Mouse (Mus musculus) Patski (cell line): ENCODE results near the gene Sirt4. TPM values are rescaled to one million over a fixed set of nuclear protein-coding genes. Genes with fewer than 3 reads are reported as not detected.

ENCODE experiments used
- ATAC-seq: fragments of 100-300 bp; one replicate; pipeline ENCODE4 v1.8.0; 2021
- CTCF ChIA-PET: fragments of 350-600 bp; sonication (Branson Sonifier 250); formaldehyde crosslinking; loops from one replicate; lab custom pipeline; 2022; ENCODE audit warnings: inconsistent platforms; lab: Charles Lee
- POLR2A ChIA-PET: fragments of 350-600 bp; sonication (Branson Sonifier 250); formaldehyde crosslinking; loops from one replicate; lab custom pipeline; 2022; ENCODE audit warnings: antibody characterized with exemption, inconsistent platforms; lab: Charles Lee
- DNase-seq: peaks from one replicate; pipeline ENCODE4 v3.0.0-alpha.2; 2011; ENCODE audit warnings: low read depth, low spot score
- H3K27me3 ChIP-seq: fragments of 371-371 bp; one replicate; pipeline ENCODE4 v1.5.1; 2021
- CTCF ChIP-seq: fragments of 100-300 bp; IDR thresholded peaks from one replicate; pipeline ENCODE4 v1.5.1; 2021
- in situ Hi-C: fragments of 300-500 bp; cut with MboI; formaldehyde crosslinking; loops from 3 replicates; pipeline ENCODE4 v1.11.1; 2018; ENCODE audit warnings: low pct_unique_long_range_greater_than_20kb, mixed read lengths
- polyA plus RNA-seq: library from polyadenylated mRNA; unstranded; gene quantifications from one replicate; pipeline ENCODE4 v1.2.3, GENCODE M21; 2021

Sirt4 gene
- polyA plus RNA-seq, 1 experiment from 2014 or later: 34.6 TPM

- no peak for TF ChIP-seq CTCF
- no peaks in the 10 kb centered on the region for H3K27me3 ChIP-seq
- no peak for DNase-seq
- CTCF ChIA-PET: interaction anchor here (1.1 to 2.6 kb wide), 3 partner anchors 15 to 26 kb away, joined by 3 to 15 read pairs (median 3); no protein-coding TSS in a partner anchor
- POLR2A ChIA-PET: interaction anchor here (0.8 to 1.1 kb wide), 2 partner anchors 19 to 102 kb away, joined by 4 read pairs; no protein-coding TSS in a partner anchor
- ATAC-seq: no peak
- in situ Hi-C loops: loop anchor here (25.0 kb wide), 1 partner anchor 1529 kb away; the partner anchor contains the start of gene Ssh1
Measured at GRCm38 (mm10) chr5:115516081-115516907, 31.8 kb upstream of the Sirt4 start.

GRCm38 (mm10) chr5:115514896-115515587, 30.5 kb upstream of the Sirt4 start:
- ATAC-seq: peak; percentile 59
- H3K27me3 ChIP-seq: no peaks in the 10 kb centered on the region
- ChIA-PET CTCF (interaction anchor here (0.8 to 2.6 kb wide), 5 partner anchors 9 to 44 kb away, joined by 3 to 15 read pairs (median 3); no protein-coding TSS in a partner anchor), POLR2A (interaction anchor here (0.8 to 1.0 kb wide), 2 partner anchors 10 to 23 kb away, joined by 3 to 4 read pairs; no protein-coding TSS in a partner anchor)
- in situ Hi-C loops: loop anchor here (25.0 kb wide), 1 partner anchor 1528 kb away; the partner anchor contains the start of gene Ssh1
- no peak for DNase-seq
- no peak for TF ChIP-seq CTCF

- in situ Hi-C loops: loop anchor here (25.0 kb wide), 1 partner anchor 1527 kb away; the partner anchor contains the start of gene Ssh1
- ChIA-PET POLR2A (interaction anchor here (0.8 to 1.0 kb wide), 2 partner anchors 10 to 24 kb away, joined by 3 to 4 read pairs; no protein-coding TSS in a partner anchor), CTCF (interaction anchor here (1.1 to 2.6 kb wide), 3 partner anchors 9 to 43 kb away, joined by 3 to 15 read pairs (median 4); no protein-coding TSS in a partner anchor)
- DNase-seq (no peak), ATAC-seq (no peak)
- no peaks in the 10 kb centered on the region for H3K27me3 ChIP-seq
- TF ChIP-seq CTCF: no peak
Measured at GRCm38 (mm10) chr5:115514346-115514745, 29.8 kb upstream of the Sirt4 start.

GRCm38 (mm10) chr5:115513721-115514120, 29.2 kb upstream of the Sirt4 start:
- no peak for ATAC-seq
- POLR2A ChIA-PET: interaction anchor here (0.7 kb wide), 1 partner anchor 13 kb away, joined by 3 read pairs; no protein-coding TSS in a partner anchor

GRCm38 (mm10) chr5:115513246-115513645, 28.7 kb upstream of the Sirt4 start:
- H3K27me3 ChIP-seq: no peaks in the 10 kb centered on the region
- in situ Hi-C loops: loop anchor here (25.0 kb wide), 1 partner anchor 1526 kb away; the partner anchor contains the start of gene Ssh1
- CTCF ChIA-PET: interaction anchor here (6.8 kb wide), 1 partner anchor 10 kb away, joined by 48 read pairs; no protein-coding TSS in a partner anchor
- DNase-seq: no peak
- no peak for TF ChIP-seq CTCF
- ATAC-seq: no peak
- POLR2A ChIA-PET: interaction anchor here (0.7 kb wide), 1 partner anchor 14 kb away, joined by 3 read pairs; no protein-coding TSS in a partner anchor

More at GRCm38 (mm10) chr5:115513721-115514120, 29.2 kb upstream of the Sirt4 start:
- in situ Hi-C loops: loop anchor here (25.0 kb wide), 1 partner anchor 1526 kb away; the partner anchor contains the start of gene Ssh1
- CTCF ChIA-PET: interaction anchor here (6.8 kb wide), 1 partner anchor 9 kb away, joined by 48 read pairs; no protein-coding TSS in a partner anchor
- no peak for TF ChIP-seq CTCF
- no peaks in the 10 kb centered on the region for H3K27me3 ChIP-seq
- no peak for DNase-seq

- no peak for TF ChIP-seq CTCF
- no peaks in the 10 kb centered on the region for H3K27me3 ChIP-seq
- ChIA-PET CTCF (interaction anchor here (6.8 to 12.8 kb wide), 2 partner anchors 11 to 27 kb away, joined by 48 to 160 read pairs; no protein-coding TSS in a partner anchor), POLR2A (interaction anchor here (1.2 kb wide), 1 partner anchor 22 kb away, joined by 3 read pairs; no protein-coding TSS in a partner anchor)
- no peak for ATAC-seq
- in situ Hi-C loops: loop anchor here (25.0 kb wide), 1 partner anchor 1525 kb away; the partner anchor contains the start of gene Ssh1
- no peak for DNase-seq
Measured at GRCm38 (mm10) chr5:115512375-115512774, 27.9 kb upstream of the Sirt4 start.

GRCm38 (mm10) chr5:115509790-115510689, 25.5 kb upstream of the Sirt4 start:
- CTCF ChIA-PET: interaction anchor here (1.2 to 12.8 kb wide), 5 partner anchors 13 to 49 kb away, joined by 3 to 160 read pairs (median 21); partner anchors contain the start of gene Rplp0
- DNase-seq (no peak), ATAC-seq (no peak)
- POLR2A ChIA-PET: interaction anchor here (1.0 to 7.4 kb wide), 5 partner anchors 11 to 54 kb away, joined by 3 to 80 read pairs (median 3); no protein-coding TSS in a partner anchor
- no peak for TF ChIP-seq CTCF
- in situ Hi-C loops: loop anchor here (25.0 kb wide), 1 partner anchor 1523 kb away; the partner anchor contains the start of gene Ssh1
- no peaks in the 10 kb centered on the region for H3K27me3 ChIP-seq

GRCm38 (mm10) chr5:115509321-115509761, 24.8 kb upstream of the Sirt4 start:
- in situ Hi-C loops: loop anchor here (25.0 kb wide), 1 partner anchor 1522 kb away; the partner anchor contains the start of gene Ssh1
- CTCF ChIA-PET: interaction anchor here (2.5 to 12.8 kb wide), 4 partner anchors 14 to 47 kb away, joined by 16 to 160 read pairs (median 34); no protein-coding TSS in a partner anchor
- no peaks in the 10 kb centered on the region for H3K27me3 ChIP-seq
- ATAC-seq: peak; percentile 1
- POLR2A ChIA-PET: interaction anchor here (1.0 to 7.4 kb wide), 7 partner anchors 12 to 51 kb away, joined by 3 to 80 read pairs (median 4); no protein-coding TSS in a partner anchor
- DNase-seq: no peak
- no peak for TF ChIP-seq CTCF
